Mouse (Mus musculus): Measurements from ENCODE around the gene Jak2.

Jak2 gene

DNA sequence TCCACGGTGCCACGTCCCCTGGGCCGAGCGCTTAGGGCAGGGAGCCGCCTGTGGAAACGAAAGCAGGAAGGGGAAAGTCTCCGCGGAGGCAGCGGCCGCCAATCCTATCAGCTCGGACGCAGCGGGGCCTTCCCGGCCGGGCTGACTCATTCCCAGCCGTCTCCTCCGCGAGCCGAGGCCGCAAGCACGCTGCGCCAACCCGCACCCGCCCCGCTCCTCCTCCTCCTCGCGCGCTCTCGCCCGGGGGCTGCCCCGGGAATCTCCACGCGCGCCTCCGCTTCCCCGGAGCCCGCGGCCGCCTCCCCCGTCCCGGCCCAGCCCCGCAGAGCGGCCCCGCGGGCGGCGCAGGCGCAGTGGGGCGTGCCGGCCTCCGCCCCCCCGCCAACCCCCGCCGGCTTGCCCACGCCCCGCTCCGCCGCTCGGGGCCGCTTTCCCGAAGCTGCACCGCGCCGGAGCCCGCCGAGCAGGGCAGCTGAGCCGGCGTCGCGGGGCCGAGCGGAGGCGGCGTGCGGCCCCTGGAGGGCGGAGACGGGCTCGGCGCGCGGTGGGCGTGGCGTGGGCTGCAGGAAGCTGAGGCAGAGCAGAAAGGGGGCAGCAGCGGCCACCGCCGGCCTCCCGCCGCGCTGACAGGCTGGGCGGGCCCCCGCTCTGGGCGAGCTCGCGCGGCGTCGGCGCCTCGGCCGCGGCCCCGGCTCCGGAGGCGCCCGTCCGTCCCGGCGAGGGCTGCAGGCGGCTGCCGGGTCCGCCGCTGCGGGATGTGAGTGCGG, at the start of gene Jak2:
TSS of gene Jak2 (plus strand) at position 638 of the 767 bp plus-strand sequence.
- in situ Hi-C loops (cut with MboI; ENCODE audit: unreplicated experiment in 2 of 2): loop anchor here (5.0 to 25.0 kb wide), 8 partner anchors 149 to 561 kb away; partner anchors contain the start of genes 9930021J03Rik (in 1 of the 2), Ranbp6 (in 1 of the 2) and Rcl1 (in 1 of the 2)

DNA sequence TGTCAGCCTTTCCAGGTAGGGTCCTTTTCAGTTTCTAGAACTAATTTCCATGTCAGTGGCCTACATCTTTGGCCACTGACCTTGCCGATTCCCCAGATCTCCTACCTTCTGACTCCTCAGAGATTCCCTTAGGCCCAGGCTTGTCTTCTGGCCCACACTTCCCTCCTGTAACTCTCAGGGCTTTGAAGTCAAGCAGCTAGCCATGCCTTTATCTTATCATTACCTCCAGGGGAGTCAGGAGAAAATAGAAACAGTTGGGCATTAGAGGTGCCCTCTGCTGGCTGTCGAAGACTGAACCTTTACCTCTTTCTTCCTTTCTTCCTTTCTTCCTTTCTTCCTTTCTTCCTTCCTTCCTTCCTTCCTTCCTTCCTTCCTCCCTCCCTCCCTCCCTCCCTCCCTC, 48.3 kb upstream of the Jak2 start:
- in situ Hi-C loops (cut with MboI; ENCODE audit: unreplicated experiment in 2 of 2): no loop called here

DNA sequence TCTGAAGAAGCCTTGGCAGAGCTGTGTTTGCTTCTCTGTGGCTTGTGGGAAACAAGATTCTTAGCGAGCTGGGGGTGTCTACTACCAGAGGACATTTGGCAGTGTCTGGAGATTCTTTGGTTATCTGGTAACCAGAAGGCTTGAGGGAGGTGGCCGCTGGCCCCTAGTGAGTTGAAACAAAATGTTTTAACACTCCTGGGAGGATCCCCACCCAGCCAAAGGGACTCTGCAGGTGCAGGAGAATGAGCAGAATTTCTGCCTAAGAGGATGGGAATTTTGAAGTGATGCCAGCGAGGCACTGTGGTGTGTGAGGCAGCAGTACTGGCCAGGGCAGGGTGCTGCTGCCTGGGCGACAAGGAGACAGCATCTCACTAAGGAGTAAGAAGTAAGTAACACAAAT, 47.0 kb upstream of the Jak2 start:
- in situ Hi-C loops (cut with MboI; ENCODE audit: unreplicated experiment in 2 of 2): no loop called here

DNA sequence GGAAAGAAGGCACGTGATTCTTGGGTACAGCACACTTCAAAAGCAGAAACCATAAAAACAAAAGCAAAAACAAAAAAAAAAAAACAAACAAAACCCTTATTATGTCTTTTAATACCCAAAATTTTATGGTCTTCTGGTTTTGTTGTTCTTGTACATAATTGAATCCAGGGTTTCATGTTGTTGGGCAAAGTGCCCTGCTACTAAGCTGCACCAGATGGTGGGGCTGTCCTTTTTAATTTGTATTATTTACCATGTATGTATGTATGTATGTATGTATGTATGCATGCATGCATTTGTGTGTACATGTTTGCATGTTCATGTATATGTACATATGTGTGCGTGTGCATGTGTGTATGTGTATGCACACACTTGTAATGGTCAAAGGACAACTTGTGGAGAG, 46.4 kb upstream of the Jak2 start:
- in situ Hi-C loops (cut with MboI; ENCODE audit: unreplicated experiment in 2 of 2): no loop called here

DNA sequence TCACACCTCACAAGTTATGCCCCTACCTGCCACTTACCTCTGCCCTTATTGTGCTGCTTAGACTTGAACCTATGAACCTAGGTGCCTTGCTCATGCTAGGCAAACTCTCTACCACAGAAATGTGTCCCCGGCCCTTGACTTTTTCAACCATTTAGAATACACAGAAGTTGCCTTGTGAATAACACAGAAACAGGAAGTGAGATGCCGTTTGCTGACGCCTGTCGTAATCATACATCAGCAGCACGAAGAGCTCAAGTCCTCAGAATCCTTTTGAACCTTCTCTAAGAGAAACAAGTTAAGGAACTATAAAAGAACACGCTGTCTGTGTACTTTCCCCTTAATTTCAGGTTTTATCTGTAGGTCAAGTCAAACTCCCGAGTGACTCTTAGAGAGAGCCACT, 41.7 kb upstream of the Jak2 start:
- in situ Hi-C loops (cut with MboI; ENCODE audit: unreplicated experiment in 2 of 2): no loop called here

DNA sequence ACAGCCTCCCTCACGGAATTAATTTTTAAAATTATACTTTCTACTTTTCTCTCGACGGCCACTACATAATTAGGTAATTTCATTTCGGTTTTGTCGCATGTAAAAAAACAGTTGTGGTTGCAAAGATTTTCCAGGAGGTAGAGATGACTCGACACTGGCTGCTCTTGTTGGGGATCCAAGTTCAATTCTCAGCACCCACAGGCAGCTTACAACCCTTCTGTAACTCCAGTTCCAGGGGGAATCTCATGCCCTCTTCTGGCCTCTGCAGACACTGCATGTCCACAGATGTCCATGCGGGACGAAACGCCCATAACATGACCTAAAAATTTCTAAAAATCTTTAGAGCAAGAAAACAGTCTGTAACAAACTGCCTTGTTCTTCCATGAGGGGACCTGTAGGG, 41.3 kb upstream of the Jak2 start:
- in situ Hi-C loops (cut with MboI; ENCODE audit: unreplicated experiment in 2 of 2): no loop called here

DNA sequence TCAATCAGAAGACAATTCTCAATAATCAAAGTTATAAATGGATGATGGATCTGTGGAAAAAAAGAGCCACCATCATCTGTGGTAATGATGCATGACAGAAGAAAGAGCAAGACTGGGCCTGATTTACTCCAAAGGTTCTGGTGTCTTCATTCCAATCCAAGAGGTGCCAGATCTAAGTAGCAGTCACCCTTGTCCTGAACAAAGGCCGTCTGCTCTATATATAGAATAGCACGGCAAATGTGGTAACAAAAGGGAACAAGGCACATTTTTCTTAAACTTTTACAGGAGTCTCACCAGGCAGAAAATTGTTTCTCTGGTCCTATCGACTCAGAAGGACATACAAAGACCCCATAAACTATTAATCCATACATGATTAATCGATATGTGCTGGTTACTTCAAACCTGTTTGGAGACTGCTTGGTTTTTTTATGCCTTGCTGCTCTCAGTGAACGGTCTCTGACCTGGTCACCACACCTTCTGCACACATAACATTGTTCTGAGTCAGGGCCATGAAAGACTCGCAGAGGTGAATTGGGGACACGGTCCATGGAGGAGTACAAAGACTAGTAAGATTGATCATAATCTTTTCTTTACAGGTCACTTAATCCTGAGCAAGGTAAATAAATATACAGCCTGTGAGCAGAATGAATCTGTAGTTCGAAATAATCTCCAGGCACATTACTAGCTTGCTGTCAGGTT, 35.7 kb upstream of the Jak2 start:
- in situ Hi-C loops (cut with MboI; ENCODE audit: unreplicated experiment in 2 of 2): no loop called here

DNA sequence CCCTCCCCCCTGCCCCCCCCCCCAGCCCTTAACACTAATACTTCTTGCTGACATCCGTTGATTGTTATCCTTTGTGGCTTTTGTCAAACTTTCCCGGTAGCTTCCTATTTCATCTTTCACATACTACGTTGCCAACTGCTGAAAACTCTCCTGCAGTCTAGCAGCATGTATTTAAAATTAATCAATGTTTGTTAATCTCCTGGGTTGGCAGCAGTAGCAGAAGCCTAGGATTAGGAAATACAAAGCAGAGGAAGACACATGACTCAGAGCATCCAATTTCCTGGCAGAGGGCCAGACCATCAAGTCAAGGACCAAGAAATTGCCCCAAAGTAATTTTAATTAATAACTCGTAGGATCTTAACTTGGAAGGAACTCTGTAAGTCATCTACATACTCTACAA, 29.8 kb upstream of the Jak2 start:
- in situ Hi-C loops (cut with MboI; ENCODE audit: unreplicated experiment in 2 of 2): no loop called here

DNA sequence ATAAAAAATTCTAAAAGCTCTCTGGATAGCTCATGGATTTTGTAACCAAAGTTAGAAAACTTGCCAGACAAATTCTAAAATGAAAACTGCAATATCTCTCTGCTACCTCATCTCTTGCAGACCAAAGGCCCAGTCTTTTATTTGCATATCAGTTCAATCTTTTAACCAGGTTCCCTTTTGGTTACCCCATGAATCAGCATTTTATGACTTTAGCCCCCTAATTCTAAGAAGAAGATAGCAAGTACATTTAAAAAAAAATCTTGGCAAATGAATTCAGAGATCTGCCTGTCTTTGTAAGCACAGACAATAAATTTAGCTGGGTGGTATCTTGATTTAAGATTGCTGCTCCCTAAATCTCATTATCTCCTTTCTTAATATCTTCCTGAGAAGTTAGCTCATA, 26.7 kb upstream of the Jak2 start:
- in situ Hi-C loops (cut with MboI; ENCODE audit: unreplicated experiment in 2 of 2): no loop called here

DNA sequence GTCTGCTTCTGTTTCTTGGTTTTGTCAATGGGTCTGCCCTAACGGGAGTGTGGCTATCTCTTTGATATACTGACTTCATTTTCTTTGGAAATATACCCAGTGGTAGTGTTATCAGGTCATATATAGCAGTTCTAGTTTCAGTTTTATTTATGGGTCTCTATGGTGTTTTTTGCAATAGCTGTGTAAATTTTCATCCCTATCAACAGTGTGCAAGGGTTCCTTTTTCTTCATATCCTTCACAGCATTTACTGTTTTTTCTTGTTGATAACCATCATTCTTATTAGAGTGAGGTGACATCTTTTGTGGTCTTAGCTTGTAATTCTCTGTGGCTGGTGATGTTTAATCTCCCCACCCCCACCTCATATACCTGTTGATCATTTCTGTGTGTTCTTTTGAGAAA, 24.6 kb upstream of the Jak2 start:
- in situ Hi-C loops (cut with MboI; ENCODE audit: unreplicated experiment in 2 of 2): no loop called here

DNA sequence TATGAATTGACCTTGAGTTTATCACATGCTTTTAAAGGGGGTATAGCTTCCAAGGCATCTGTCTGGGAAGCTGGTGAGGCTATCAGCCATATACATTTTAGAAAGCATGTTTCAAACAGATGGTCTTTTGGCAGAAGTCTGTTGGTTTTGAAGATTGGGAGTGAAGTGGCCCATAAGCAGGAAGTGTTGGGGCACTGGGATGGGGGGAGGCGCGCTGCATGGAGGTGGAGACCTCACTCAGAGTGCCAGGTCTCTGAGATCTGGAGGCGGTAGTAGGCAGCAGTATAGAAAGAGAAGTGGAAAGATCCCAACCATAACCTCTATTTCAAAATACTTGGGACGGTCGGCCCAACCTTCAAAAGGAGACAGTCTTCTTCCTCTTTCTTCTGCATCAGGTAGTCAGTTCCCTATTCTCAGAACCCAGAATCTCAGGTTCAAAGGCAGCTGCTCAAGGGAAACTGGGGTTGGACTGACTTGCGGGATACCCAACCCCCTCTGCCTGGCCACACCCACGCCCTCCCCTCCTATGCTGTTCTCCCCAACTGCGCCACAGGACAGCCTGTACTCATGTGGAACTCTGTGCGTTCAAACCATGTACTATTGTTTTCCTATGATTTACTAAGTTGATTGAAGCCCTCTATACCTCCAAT, 23.6 kb upstream of the Jak2 start:
- in situ Hi-C loops (cut with MboI; ENCODE audit: unreplicated experiment in 2 of 2): no loop called here

DNA sequence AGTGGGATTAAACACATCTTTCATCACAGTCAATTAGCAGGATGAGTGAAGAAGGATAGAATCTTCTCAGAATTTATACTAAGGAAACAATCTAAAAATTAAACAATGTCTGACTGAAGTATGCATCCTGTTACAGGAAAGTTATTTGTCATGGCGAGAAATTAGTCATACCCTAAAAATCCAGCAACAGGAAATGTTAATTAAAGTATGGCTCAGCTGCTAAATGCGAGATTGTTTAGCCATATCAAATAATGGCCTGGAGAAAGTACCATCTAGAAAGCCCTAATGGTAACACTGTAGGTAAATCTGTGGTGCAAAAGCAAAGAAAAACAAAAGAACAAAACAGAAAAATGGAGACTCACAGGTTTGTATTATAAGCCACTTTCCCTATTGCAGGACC, 22.6 kb upstream of the Jak2 start:
- in situ Hi-C loops (cut with MboI; ENCODE audit: unreplicated experiment in 2 of 2): no loop called here

DNA sequence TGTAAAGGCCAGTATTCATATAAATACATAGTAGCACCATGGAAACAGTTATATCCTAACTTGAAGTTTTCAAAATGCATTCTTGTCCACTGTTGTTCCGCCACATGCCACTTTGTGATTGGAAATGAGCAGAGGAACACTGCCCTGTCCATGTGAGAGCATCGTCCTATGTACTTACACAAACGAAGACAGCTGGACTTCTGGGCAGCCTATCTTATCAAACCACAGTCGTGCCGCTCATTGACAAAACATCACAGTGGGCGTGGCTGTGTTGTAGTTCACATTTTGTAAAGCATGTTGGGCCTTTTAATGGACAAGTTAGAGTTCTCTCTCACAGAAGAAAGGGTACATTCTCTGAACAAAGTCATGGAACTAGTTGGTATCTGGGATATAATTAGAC, 18.9 kb upstream of the Jak2 start:
- in situ Hi-C loops (cut with MboI; ENCODE audit: unreplicated experiment in 2 of 2): no loop called here

DNA sequence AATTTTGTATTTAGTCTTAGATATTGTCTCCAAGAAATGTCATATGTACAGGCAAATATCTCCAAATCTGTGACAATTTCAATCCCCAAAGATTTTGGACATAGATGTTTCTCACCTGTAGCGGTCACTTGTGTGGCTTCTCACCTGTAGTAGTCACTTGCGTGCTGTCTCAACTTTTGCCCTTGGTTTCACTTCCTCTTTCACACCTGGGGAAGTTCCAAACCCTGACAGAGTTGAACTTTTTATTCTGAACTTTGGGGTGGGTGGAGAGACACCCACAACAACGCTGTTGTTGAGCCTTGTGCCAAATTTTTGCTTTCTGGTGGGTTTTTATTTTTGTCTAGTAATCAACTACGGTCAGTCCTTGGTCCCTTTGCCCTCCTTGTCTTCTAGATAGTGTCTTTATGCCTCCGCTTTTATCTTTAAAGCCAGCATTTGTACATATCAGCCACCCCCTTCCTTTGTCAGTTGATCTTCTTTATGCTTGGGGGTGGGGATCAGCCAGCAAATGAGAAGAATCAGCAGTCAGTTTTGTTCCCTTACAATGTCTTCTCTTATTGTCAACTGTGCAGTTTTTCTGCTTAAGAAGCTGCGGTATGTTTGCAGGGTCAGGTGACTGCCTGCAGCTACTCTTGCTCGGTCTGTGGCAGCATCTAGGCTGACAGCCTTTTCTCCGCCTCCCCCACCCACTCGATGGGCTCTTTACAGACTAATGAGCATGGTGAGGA, 14.8 kb upstream of the Jak2 start:
- in situ Hi-C loops (cut with MboI; ENCODE audit: unreplicated experiment in 2 of 2): no loop called here

DNA sequence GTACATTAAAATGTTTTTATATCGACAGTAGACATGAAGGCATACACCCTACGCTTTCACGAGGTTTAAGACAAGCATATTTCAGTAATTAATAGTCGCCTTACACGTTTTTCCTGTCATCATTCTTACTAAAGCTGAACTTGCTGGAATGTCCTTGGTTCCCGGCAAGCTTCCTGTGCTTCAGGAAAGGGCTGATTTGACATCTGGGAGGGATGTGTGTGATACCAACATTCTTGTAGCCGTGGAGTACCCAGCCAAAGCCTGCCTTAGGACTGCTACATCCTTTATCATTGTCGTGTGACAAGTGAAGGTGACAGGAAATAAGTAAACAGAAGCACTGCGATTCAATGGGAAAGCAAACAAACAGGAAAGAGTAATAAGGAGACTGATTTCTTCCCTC, 13.5 kb upstream of the Jak2 start:
- in situ Hi-C loops (cut with MboI; ENCODE audit: unreplicated experiment in 2 of 2): no loop called here

DNA sequence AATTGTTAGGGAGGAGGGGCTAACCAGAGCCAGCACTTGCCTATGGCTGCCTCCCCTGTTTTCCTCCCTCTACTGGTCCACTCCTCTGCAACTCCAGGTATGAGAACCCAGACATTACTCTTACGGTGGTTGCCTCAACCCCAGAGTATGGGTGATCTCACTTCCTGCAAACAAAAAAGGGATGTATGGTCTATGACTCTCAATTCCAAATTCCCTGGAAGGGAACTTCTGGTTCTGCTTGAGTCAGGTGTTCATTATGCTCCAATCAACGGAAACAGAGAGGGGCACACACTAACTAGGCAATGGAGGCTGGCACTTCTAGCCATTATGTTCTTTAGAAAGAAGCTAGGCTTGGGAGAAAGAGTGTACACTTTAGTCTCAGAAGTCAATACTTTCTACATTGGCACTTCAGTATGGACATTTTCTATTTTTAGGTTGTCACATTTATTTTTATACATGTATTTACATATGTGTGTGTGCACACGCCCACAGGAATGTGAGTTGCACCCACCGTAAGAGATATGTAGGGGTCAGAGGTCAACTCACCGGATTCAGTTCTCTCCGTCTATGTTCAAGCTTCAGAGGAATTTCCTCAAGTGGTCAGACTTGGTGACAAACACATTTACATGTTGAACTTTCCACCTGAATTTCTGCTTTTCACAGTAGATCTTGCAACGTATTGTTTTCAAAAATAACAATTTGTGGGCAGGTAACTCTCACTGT, 12.0 kb upstream of the Jak2 start:
- in situ Hi-C loops (cut with MboI; ENCODE audit: unreplicated experiment in 2 of 2): loop anchor here (10.0 kb wide), 2 partner anchors 135 to 1805 kb away; partner anchors contain the start of gene Rcl1 (in 1 of the 2)

DNA sequence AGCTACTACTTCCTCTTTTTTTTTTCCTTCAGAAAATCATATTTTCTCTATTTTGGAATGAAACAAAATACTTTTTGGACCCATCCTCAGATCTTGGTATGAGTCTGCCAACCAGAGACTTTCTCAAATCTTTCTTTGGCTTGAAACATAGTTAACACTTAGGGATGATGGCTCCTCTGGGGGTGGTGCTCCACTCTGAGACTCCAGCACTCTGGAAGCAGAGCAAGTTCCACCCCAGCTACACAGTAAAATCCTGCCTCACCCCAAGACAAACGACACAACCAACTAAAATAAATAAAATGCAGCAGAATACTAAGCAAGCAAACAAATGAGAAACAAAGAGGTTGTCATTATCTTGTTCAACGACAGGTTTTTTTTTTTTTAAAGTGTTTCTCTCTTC, 11.0 kb upstream of the Jak2 start:
- in situ Hi-C loops (cut with MboI; ENCODE audit: unreplicated experiment in 2 of 2): loop anchor here (10.0 kb wide), 2 partner anchors 136 to 1806 kb away; partner anchors contain the start of gene Rcl1 (in 1 of the 2)

DNA sequence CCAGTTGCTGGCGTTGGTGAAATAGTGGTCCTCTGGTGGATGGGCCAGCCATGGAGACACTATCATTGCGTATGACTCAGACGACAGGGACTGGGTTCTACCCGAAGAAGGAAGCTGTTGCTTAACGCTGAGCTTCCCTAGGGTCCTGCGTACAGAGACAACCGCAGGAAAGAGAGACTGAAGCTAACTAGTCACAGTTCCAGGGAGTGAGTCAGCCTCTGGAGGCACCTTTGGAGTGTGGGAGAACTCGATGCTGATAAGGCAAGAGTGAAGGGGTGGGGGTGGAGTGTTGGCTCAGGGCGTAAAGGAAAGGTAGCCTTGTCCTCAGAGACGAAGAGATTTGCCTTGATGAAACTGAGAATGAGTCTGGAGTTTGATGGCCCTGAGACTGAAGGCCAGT, 10.0 kb upstream of the Jak2 start:
- in situ Hi-C loops (cut with MboI; ENCODE audit: unreplicated experiment in 2 of 2): loop anchor here (10.0 kb wide), 2 partner anchors 137 to 1807 kb away; partner anchors contain the start of gene Rcl1 (in 1 of the 2)

DNA sequence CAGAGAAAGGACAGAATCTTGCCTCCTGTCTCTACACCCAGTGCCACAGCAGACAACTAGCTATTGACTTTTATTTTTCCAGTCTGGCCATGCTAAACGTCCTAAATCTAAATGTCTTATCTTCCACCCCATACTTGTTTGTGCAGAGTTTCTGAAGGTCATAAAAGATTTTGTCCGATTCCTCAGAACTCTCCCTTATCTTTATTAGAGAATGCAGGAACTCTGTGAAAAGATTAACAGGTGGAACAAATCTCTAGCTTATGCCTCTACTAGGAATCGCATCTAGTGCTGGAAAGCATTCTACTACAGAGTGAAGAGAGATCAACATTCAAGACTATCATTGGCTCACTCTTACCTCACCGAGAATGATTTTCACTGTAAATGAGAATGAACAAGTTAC, 1.7 kb upstream of the Jak2 start:
- in situ Hi-C loops (cut with MboI; ENCODE audit: unreplicated experiment in 2 of 2): loop anchor here (5.0 to 25.0 kb wide), 10 partner anchors 145 to 1815 kb away; partner anchors contain the start of genes Rcl1 (in 2 of the 2), 9930021J03Rik (in 1 of the 2) and Ranbp6 (in 1 of the 2)
